Mouse (Mus musculus) myocyte (in vitro differentiated cells): ENCODE data around the gene Ubac2.

Source experiments
- MAX ChIP-seq: IDR thresholded peaks from one replicate; pipeline ENCODE4 v1.6.1; 2011; ENCODE audit warnings: low read depth, mild to moderate bottlenecking, control low read depth
- POLR2A ChIP-seq: IDR thresholded peaks from one replicate; pipeline ENCODE4 v1.6.1; 2011; ENCODE audit warnings: low read depth, mild to moderate bottlenecking, control low read depth, moderate library complexity; ENCODE audit not compliant: insufficient read length
- TCF3 ChIP-seq: IDR thresholded peaks from one replicate; pipeline ENCODE4 v1.6.1; 2011; ENCODE audit warnings: low read depth, control low read depth; ENCODE audit not compliant: insufficient read length
- USF1 ChIP-seq: IDR thresholded peaks from one replicate; pipeline ENCODE4 v1.6.1; 2011; ENCODE audit warnings: low read depth, mild to moderate bottlenecking, control low read depth, moderate library complexity

DNA sequence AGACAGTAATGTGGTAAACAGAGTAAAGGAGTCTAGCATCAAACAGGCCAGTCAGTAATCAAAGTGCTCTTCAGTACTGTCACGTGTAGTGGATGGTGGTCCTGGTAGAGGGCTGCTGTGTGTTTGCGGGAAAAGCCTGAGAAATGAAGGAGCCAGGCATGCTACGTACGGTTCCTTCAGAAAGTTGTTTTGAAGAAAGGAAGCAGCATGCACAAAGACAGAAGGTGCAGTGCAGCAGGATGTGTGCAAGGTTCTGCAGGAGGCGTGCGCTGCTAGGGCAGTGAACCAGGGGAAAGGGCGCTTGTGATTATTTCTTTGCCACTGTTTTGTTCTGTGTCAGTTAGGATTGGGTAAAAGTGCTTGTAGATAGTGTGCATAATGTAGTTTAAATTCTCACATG lies 2.8 kb downstream of the Ubac2 start:
- TF ChIP-seq POLR2A (no peak), TCF3 (no peak), USF1 (no peak), MAX (no peak)
